In genomic region chr14:31206472-31206981, GRCm38 (mm10) we compare ENCODE assay signal across 8 mouse cellular contexts. TPM values are rescaled to one million over a fixed set of nuclear protein-coding genes. Genes with fewer than 3 reads are reported as not detected.
DNase-seq lines count a peak whose midpoint lies in the region; ATAC-seq lines count a peak whose summit lies in the region.

No protein-coding gene starts in this region.

- peak overlapping the region; percentile 90 for H3K4me3 ChIP-seq in embryonic facial prominence, embryonic 10.5 days
- H3K4me3 ChIP-seq in midbrain, embryonic 11.5 days (ENCODE audit: low read depth, low read length) = peak overlapping the region; percentile 83

- WGBS in embryonic facial prominence, embryonic 10.5 days = under 1% methylated on average over 48 of the region's 48 CpGs
- under 1% methylated on average over 37 of the region's 48 CpGs for WGBS in midbrain, embryonic 11.5 days

- peak overlapping the region; percentile 97 for H3K9ac ChIP-seq in midbrain, embryonic 11.5 days (ENCODE audit: low read length)

- ATAC-seq in midbrain, embryonic 11.5 days (ENCODE audit: low FRiP score) = peak; percentile 79

- H3K27ac ChIP-seq in embryonic facial prominence, embryonic 10.5 days (replicated peaks) = peak overlapping the region; percentile 97
- H3K27ac ChIP-seq in midbrain, embryonic 11.5 days (ENCODE audit: low read depth, low read length) = peak overlapping the region; percentile 73

- peaks cover 28% of the 10 kb centered on the region for H3K4me1 ChIP-seq in embryonic facial prominence, embryonic 10.5 days
- peaks cover 9% of the 10 kb centered on the region for H3K4me1 ChIP-seq in midbrain, embryonic 11.5 days (ENCODE audit: control insufficient read depth, insufficient read depth, low read length)

- peak; percentile 99 for DNase-seq in adrenal gland, postnatal 14 days
- peak; percentile 98 for DNase-seq in embryonic facial prominence, embryonic 10.5 days (ENCODE audit: low spot score)
- DNase-seq in heart, adult 11 months = peak; percentile 100
- DNase-seq in kidney, adult 11 months = peak; percentile 95
- DNase-seq in left cerebral cortex, postnatal 4 days = peak; percentile 99
- peak; percentile 98 for DNase-seq in midbrain, embryonic 11.5 days (ENCODE audit: low spot score, missing footprints)
- DNase-seq in right cerebral cortex, postnatal 4 days = peak; percentile 98
- DNase-seq in yolk sac, embryonic 10.5 days (ENCODE audit: low spot score) = peak; percentile 94

- H3K36me3 ChIP-seq in embryonic facial prominence, embryonic 10.5 days (replicated peaks) = peaks cover 41% of the 10 kb centered on the region
- peaks cover 21% of the 10 kb centered on the region for H3K36me3 ChIP-seq in midbrain, embryonic 11.5 days (ENCODE audit: control insufficient read depth, insufficient read depth, low read length)

- no peaks in the 10 kb centered on the region for H3K9me3 ChIP-seq in embryonic facial prominence, embryonic 10.5 days
- H3K9me3 ChIP-seq in midbrain, embryonic 11.5 days (ENCODE audit: control insufficient read depth, low read length) = no peaks in the 10 kb centered on the region

- intact Hi-C loops in left cerebral cortex, postnatal 4 days (cut with DNase I) = no loop called here

- 0 out of 2 replicates have a peak, but pooled peaks cover 4% of the 10 kb centered on the region for H3K27me3 ChIP-seq in embryonic facial prominence, embryonic 10.5 days (replicated peaks; ENCODE audit: low read depth, poor library complexity, severe bottlenecking)
- no peaks in the 10 kb centered on the region for H3K27me3 ChIP-seq in midbrain, embryonic 11.5 days (ENCODE audit: control insufficient read depth, insufficient read depth, low read length)

- H3K4me2 ChIP-seq in midbrain, embryonic 11.5 days = peak overlapping the region; percentile 98

RNA-seq across cellular contexts. Expression of gene Tnnc1, which starts 1.6 kb away (rescaled TPM):
- 0.67 and 1.3 TPM in 2 replicates for total RNA-seq in adrenal gland, postnatal 14 days (2021)
- polyA plus RNA-seq in embryonic facial prominence, embryonic 10.5 days (2016; fragmentation: Nextera tagmentation; extraction: Ambion mirVana) = 3.0 and 6.2 TPM in 2 replicates
- 1 to 10 TPM; 1.4 to 1.7 TPM for total RNA-seq in left cerebral cortex, postnatal 4 days (2021)
- polyA plus RNA-seq in midbrain, embryonic 11.5 days (2014; fragmentation: Nextera tagmentation; extraction: Ambion mirVana) = 0.40 and 0.80 TPM in 2 replicates

RNA-seq across cellular contexts. Expression of gene Nisch, which starts 10.2 kb away (rescaled TPM):
- total RNA-seq in adrenal gland, postnatal 14 days (2021) = 269 and 295 TPM in 2 replicates
- polyA plus RNA-seq in embryonic facial prominence, embryonic 10.5 days (2016; fragmentation: Nextera tagmentation; extraction: Ambion mirVana) = 476 and 493 TPM in 2 replicates
- total RNA-seq in left cerebral cortex, postnatal 4 days (2021) = 100 to 1,000 TPM; 446 to 469 TPM
- 243 and 258 TPM in 2 replicates for polyA plus RNA-seq in midbrain, embryonic 11.5 days (2014; fragmentation: Nextera tagmentation; extraction: Ambion mirVana)

RNA-seq across cellular contexts. Expression of gene Sema3g, which starts 11.1 kb away (rescaled TPM):
- 10.9 and 13.9 TPM in 2 replicates for total RNA-seq in adrenal gland, postnatal 14 days (2021)
- polyA plus RNA-seq in embryonic facial prominence, embryonic 10.5 days (2016; fragmentation: Nextera tagmentation; extraction: Ambion mirVana) = 0.76 and 0.79 TPM in 2 replicates
- 1 to 10 TPM; 2.5 to 2.6 TPM for total RNA-seq in left cerebral cortex, postnatal 4 days (2021)
- polyA plus RNA-seq in midbrain, embryonic 11.5 days (2014; fragmentation: Nextera tagmentation; extraction: Ambion mirVana) = 0.19 and 0.37 TPM in 2 replicates

RNA-seq across cellular contexts. Expression of gene Stab1, which starts 38.1 kb away (rescaled TPM):
- 74.4 and 78.6 TPM in 2 replicates for total RNA-seq in adrenal gland, postnatal 14 days (2021)
- polyA plus RNA-seq in embryonic facial prominence, embryonic 10.5 days (2016; fragmentation: Nextera tagmentation; extraction: Ambion mirVana) = 21.0 and 22.3 TPM in 2 replicates
- total RNA-seq in left cerebral cortex, postnatal 4 days (2021) = 10 to 100 TPM; 23.9 to 30.5 TPM
- polyA plus RNA-seq in midbrain, embryonic 11.5 days (2014; fragmentation: Nextera tagmentation; extraction: Ambion mirVana) = 28.6 and 28.7 TPM in 2 replicates

RNA-seq across cellular contexts. Expression of gene Phf7, which starts 44.6 kb away (rescaled TPM):
- total RNA-seq in adrenal gland, postnatal 14 days (2021) = 6.8 and 9.6 TPM in 2 replicates
- 12.0 and 12.8 TPM in 2 replicates for polyA plus RNA-seq in embryonic facial prominence, embryonic 10.5 days (2016; fragmentation: Nextera tagmentation; extraction: Ambion mirVana)
- total RNA-seq in left cerebral cortex, postnatal 4 days (2021) = 1 to 10 TPM; 5.3 to 5.8 TPM
- polyA plus RNA-seq in midbrain, embryonic 11.5 days (2014; fragmentation: Nextera tagmentation; extraction: Ambion mirVana) = 12.5 and 14.3 TPM in 2 replicates

Comparison
In these comparisons a context has a peak if more than half of its experiments do, and no peak if none do; other contexts are left out.
1. Peak in every context shown above with its lines: DNase-seq, ATAC-seq, H3K4me3 ChIP-seq and H3K27ac ChIP-seq.